Mouse (Mus musculus) layer of hippocampus, adult 8-10 months (tissue): ENCODE measurements around the gene Msh5. TPM values are rescaled to one million over a fixed set of nuclear protein-coding genes. Genes with fewer than 3 reads are reported as not detected.

Source experiments
- DNase-seq, 2 experiments: peaks; one replicate each; pipeline ENCODE4 v3.0.0; 2022; ENCODE audit warnings: low spot score in 2 of 2
- total RNA-seq, 4 experiments: library from RNA; stranded (reverse); gene quantifications; 2 replicates each; pipeline ENCODE4 v1.2.4; 2022

Msh5 gene
- 1 to 10 TPM; 1.1 to 2.1 (median 1.4) TPM for total RNA-seq

- DNase-seq, result peak; percentile 90 to 94
Observed at GRCm38 (mm10) chr17:35046681-35047455, at the start of gene Msh5. Gene Msh5 (minus strand): TSS chr17:35046745.

GRCm38 (mm10) chr17:35094475-35095365 is 48.2 kb upstream of the Msh5 start:
- no peak for DNase-seq

DNA sequence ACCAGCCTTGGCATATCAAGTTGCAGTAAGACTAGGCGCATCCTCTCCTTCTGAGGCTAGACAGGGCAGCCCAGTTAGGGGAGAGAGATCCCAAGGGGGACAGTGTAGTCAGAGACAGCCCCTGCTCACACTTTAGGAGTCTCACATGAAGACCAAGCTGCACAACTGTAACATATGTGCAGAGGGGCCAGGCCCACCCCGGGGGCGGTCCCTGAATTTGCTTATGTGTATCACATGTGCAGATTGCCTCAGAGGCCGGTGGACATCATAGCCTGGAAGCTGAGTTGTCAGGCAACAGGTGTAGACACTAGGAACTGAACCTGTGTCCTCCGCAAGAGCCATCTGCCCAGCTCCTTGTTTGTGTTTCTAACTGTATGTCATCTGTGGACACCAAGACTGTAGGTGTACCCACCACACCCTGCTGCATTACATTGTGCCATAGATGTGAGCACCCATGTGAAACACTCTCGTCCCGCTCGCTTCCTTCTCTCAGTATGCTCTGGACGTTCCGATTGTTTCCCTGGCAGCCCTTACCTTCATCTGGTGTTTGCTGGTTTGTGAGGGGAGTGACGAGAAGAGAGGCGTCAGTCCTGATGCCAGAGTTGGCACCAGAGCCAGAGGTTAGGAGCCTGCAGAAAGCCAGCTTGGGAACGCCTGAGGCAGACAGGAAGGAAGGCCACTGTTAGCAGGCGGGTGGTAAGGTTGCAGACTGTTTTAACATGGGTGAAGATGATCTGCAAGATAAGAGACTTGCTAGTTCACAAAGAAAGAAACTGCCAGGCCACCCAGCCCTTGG is 46.1 kb upstream of the Msh5 start:
- DNase-seq, result no peak

- DNase-seq, result no peak
Observed at GRCm38 (mm10) chr17:35090166-35090932, 43.8 kb upstream of the Msh5 start.

GRCm38 (mm10) chr17:35088825-35089644 is 42.5 kb upstream of the Msh5 start, which contains the start of gene Abhd16a:
Gene Abhd16a (plus strand): TSS chr17:35089263.
- peak; percentile 91 to 95 for DNase-seq

- no peak for DNase-seq
Observed at GRCm38 (mm10) chr17:35088151-35088550, 41.6 kb upstream of the Msh5 start.

- no peak for DNase-seq
Observed at GRCm38 (mm10) chr17:35085208-35085865, 38.8 kb upstream of the Msh5 start, which contains the start of gene Ly6g6f. Gene Ly6g6f (minus strand): TSS chr17:35085610.

GRCm38 (mm10) chr17:35083929-35084497 is 37.5 kb upstream of the Msh5 start:
- no peak for DNase-seq

DNA sequence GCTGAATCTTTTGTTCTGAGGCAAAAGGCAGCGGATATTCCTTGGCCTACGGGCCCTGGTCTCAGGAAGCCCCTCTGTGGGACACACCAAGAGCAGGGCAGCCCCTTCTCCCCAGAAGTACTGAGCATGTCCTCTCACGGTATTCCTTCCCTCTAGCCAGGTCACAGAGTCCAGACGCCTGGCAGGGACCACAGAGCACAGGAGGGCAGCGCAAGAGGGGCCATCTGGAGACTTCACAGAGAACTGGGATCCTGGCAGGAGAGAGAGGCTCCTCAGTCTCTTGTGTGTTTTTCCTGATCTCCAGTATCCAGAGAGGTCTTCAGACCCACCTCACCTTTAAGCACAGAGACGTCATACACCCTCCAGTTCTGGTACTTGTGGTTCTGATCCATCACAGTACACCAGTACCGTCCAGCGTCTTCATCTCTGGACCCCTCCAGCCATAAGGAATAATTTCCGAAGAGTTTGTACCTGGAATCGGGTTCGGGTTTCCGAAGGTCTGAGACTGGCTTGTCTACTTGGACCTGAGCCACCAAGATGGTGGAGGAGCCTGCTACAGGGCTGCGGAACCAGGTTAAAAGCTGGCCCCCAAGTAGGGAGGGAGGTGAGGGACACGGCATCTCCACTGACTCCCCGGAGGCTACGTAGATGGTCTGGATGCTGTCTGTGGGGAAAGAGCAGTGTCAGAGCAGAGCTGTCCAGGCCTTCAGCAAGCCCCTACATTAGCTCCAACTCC is 36.5 kb upstream of the Msh5 start:
- no peak for DNase-seq

DNA sequence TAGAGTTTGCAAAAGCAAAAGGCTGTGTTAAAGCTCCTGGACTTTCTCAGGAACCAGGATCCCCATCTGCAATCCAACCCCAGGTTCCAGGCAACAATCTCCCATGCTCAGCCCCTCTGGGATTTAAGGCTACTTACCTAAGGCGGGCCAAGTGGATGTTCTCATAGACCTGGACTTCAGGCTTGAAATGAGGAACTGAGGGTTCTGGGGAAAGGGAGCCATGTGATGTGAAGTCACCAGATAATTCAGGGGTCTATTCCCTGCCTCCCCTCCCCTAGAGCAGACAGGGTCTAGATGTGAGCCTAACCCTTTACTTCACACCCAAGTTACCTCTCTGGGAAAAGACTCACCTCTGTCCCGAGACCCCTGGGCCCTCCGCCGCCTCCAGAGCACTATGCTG is 34.2 kb upstream of the Msh5 start:
- no peak for DNase-seq

GRCm38 (mm10) chr17:35080248-35080647 is 33.7 kb upstream of the Msh5 start:
- DNase-seq, result no peak

DNA sequence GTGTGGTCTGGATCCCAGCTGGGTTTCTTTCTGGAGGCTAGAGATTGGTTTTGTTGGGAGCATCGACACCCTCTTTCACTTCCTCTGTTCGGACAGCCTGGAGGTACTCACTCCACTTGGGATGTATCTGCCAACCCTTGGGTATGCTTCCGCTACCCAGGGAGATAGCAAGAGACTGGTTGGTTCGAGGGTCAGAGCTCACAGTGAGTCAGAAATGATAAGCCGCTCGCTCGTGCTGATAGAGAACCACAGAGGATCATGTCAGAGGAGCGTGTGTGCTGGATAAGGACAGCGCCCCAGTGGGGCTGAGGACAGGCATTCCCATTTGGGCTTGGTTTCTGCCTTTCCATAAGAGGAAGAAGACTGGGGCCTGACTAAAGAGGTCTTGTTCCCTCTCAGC is 33.2 kb upstream of the Msh5 start:
- DNase-seq, result no peak

- DNase-seq, result no peak
Observed at GRCm38 (mm10) chr17:35077786-35078233, 31.3 kb upstream of the Msh5 start, which contains the start of gene Ly6g6d. Gene Ly6g6d (minus strand): TSS chr17:35078065.

DNA sequence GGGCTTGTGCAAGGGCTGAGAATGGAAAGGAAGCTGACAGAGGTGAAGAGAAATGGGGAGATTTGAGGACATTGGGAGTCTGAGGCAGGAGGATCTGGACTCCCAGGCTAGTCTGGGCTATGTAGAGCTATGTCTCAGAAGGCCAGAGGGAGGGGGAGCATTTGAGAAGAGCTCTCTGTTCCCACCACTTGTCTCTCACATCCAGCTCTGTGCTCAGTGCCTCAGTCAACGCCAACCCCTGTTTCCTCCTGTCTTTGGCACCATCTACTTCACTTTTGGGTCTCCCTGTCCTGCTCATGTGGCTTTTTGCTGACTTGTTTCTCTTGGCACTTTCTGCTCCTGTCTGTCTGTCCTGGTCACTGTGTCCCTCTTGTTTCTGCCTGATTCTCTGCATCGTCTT is 30.7 kb upstream of the Msh5 start:
- no peak for DNase-seq

DNA sequence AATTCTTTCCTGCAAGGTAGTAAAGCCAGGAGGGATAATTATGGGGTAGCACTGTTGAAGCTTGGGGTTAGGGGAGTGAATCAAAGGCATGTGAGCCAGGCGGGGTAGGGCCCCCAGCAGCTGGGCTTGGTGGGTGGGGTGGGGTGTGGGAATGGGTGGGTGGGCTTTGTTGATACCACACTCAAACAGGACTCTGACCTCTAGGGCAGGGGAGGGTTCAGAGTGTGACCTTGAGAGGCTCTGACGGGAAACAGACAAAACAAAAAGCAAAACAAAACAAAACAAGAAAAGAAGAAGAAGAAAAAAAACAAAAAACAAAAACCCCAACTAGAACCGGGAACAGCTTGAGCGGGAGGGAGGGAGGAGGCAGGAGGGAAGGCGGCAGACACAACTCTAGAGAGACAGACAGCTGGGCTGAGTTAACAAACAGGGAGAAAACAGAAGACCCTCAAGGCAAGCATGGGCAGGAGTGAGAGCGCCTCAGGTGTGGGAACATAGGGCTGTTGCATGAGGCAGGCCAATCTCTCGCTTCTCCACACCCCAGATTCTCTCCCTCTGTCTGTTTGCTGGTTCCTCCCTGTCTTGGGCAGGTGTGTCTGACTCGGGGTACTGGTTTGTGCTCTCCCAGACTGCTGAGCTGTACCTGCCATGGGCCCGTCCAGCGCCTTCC is 30.1 kb upstream of the Msh5 start, which contains the start of gene Ly6g6e:
Gene Ly6g6e, plus strand, starts transcription at position 396 of the 670 bp plus-strand sequence.
- no peak for DNase-seq

DNA sequence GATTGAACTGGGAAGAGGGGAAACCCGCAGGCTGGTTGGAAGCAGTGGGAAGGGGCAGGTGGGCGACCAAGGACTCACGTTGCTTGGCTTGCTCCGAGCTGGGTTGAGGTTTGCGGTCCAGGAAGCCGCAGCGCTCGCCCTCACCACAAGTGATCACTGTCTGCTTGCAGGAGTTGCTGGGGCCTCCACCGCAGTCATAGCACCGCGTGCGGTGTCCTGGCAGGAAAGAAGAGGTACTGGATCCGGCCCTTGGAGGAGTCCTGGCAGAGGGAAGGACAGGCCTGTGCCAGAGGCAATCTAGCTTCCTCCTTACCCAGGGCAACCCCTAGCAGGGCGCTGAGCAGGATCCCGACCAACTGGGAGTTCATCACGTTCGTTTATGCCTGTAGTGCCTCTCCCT is 27.6 kb upstream of the Msh5 start:
- DNase-seq, result no peak

- DNase-seq, result no peak
Observed at GRCm38 (mm10) chr17:35071454-35071853, 24.9 kb upstream of the Msh5 start.
